Mouse (Mus musculus) E14TG2a.4 (cell line): ENCODE results near the gene Dcun1d4.

ENCODE experiments used
- CTCF ChIP-seq: conservative IDR thresholded peaks from 2 replicates; pipeline ENCODE4 v1.5.1; 2014; ENCODE audit warnings: low read length
- POU5F1 ChIP-seq: IDR thresholded peaks from 2 replicates; pipeline ENCODE4 v1.6.1; 2014; ENCODE audit warnings: low read length, borderline replicate concordance

DNA sequence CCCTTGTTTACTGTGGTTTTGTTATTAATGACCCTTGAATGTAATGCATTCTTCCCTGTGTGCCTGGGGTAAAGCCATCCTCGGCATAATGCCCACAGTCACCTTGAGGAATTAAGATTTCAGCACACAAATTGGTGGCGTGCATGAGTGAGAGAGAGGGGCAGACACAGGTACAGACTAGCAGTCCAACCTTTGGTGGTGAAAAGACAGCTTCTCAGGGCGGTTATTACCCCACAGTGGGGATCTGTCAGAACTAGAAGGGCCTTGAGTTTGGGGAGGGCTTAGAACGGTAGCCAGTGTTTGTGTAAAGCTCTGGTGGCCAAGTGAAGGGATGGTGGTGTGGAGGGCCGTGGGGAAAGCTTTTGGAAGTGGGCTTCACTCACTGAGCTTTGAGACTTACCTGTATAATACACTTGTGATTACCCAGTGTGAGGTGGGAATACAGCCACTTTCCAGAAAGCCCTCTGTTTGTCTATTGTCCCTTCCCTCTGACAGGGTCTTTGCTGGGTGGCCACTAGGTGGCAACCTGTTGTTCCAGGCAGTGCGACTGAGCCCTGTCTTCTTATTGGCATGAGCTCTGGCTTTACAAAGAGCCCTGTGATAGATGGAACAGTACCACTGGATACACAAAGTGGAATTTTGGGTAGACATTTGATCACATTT is 59.2 kb downstream of the Dcun1d4 start:
- peak; percentile 70 for TF ChIP-seq CTCF
- TF ChIP-seq POU5F1 = no peak
